Mouse (Mus musculus) limb, embryonic 11.5 days (tissue): ENCODE results near the gene Haghl. TPM values are rescaled to one million over a fixed set of nuclear protein-coding genes. Genes with fewer than 3 reads are reported as not detected.

Experiments
- ATAC-seq: fragments of 200-750 bp; cut with Nextera tagmentation; 2 replicates; pipeline ENCODE4 v1.8.0; 2017; ENCODE audit warnings: low read depth; ENCODE audit not compliant: insufficient number of reproducible peaks, low FRiP score, low TSS enrichment
- DNase-seq: peaks from one replicate; pipeline ENCODE4 v3.0.0-alpha.2; 2015; ENCODE audit warnings: low spot score
- H3K27ac ChIP-seq: fragments of 300-500 bp; sonication (generic); replicated peaks from 2 replicates; pipeline ENCODE4 v1.5.1; 2014; ENCODE audit warnings: low read depth, mild to moderate bottlenecking, low read length
- H3K27me3 ChIP-seq: fragments of 300-500 bp; sonication (generic); 2 replicates; pipeline ENCODE4 v1.6.1; 2014; ENCODE audit warnings: mild to moderate bottlenecking, low read length, mixed read lengths; ENCODE audit not compliant: control insufficient read depth, insufficient read depth
- H3K36me3 ChIP-seq: fragments of 300-500 bp; sonication (generic); 2 replicates; pipeline ENCODE4 v1.6.1; 2014; ENCODE audit warnings: mild to moderate bottlenecking, low read length, moderate library complexity, mixed read lengths; ENCODE audit not compliant: control insufficient read depth, insufficient read depth
- H3K4me1 ChIP-seq: fragments of 300-500 bp; sonication (generic); 2 replicates; pipeline ENCODE4 v1.6.1; 2014; ENCODE audit warnings: low read length, mixed read lengths; ENCODE audit not compliant: control insufficient read depth, insufficient read depth
- H3K4me2 ChIP-seq: fragments of 300-500 bp; sonication (generic); 2 replicates; pipeline ENCODE4 v1.6.1; 2014; ENCODE audit warnings: low read depth, mild to moderate bottlenecking, moderate library complexity; ENCODE audit not compliant: severe bottlenecking
- H3K4me3 ChIP-seq: fragments of 300-500 bp; sonication (generic); 2 replicates; pipeline ENCODE4 v1.5.1; 2014; ENCODE audit warnings: low read depth, low read length
- H3K9ac ChIP-seq: fragments of 300-500 bp; sonication (generic); 2 replicates; pipeline ENCODE4 v1.6.1; 2014; ENCODE audit warnings: mild to moderate bottlenecking, low read length
- H3K9me3 ChIP-seq: fragments of 300-500 bp; sonication (generic); 2 replicates; pipeline ENCODE4 v1.6.1; 2016; ENCODE audit warnings: low read length; ENCODE audit not compliant: control insufficient read depth
- WGBS: fragments of 180-500 bp; shearing (Covaris S2); extraction: QIAGEN DNeasy Blood & Tissue Kit; methylation state at CpG from one replicate; pipeline ENCODE4 v1.1.7; 2014; 5-methylcytosine and 5-hydroxymethylcytosine counted together
- polyA plus RNA-seq: library from polyadenylated mRNA; unstranded; fragments of >200 nt; fragmentation: Nextera tagmentation; extraction: Ambion mirVana; gene quantifications from 2 replicates; pipeline ENCODE4 v1.2.1, GENCODE M21; 2014

Haghl gene
- polyA plus RNA-seq, 1 experiment from 2014 or later: 68.0 TPM

DNA sequence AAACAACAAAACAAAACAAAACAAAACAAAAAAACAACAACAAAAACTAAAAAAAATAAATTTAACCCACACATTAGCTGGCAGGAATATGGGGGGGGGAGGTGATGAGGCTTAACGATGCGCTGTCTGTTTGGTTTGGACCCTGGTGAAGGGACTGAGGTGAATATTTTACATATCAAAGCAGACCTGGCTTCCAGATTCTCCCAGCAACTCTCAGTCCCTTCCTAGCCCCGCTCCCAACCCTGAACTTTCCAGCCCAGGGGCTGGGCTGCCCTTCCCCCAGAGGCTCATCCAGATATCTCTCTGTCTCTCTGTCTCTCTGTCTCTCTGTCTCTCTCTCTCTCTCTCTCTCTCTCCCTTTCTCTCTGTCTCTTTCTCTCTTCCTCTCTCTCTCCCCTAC, 22.9 kb downstream of the Haghl start:
- H3K36me3 ChIP-seq: no peaks in the 10 kb centered on the region
- H3K9me3 ChIP-seq: no peaks in the 10 kb centered on the region
- no peak overlapping the region for H3K4me3 ChIP-seq
- peaks cover 3% of the 10 kb centered on the region; the same call in 1 of the 2 replicates for H3K4me1 ChIP-seq
- H3K4me2 ChIP-seq: no peak overlapping the region
- 31% methylated on average over 3 of the region's 3 CpGs for WGBS
- ATAC-seq (no peak), DNase-seq (no peak)
- H3K27ac ChIP-seq: no peak overlapping the region
- H3K27me3 ChIP-seq: no peaks in the 10 kb centered on the region
- H3K9ac ChIP-seq: no peak overlapping the region

DNA sequence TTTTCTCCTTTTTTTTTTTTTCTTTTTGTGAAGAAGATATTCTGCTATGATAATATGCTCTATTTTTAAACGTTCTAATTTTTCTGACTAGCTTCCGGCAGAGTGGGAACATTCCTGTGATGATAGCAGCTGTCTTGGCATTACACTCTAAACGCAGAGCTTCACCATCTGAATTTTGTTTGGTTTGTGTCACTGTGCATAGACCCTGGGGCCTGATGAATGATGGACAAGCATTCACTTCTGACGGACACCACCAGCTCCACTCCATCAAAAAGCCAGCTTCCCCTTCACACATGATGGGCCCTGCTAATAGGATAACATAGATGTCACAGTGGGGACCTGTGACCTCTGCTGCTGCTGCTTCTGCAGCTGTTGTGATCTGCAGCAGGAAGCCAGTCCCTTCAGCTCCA, 23.9 kb downstream of the Haghl start:
- 67% methylated on average over 4 of the region's 4 CpGs for WGBS
- H3K36me3 ChIP-seq: no peaks in the 10 kb centered on the region
- no peaks in the 10 kb centered on the region for H3K27me3 ChIP-seq
- ATAC-seq (no peak), DNase-seq (no peak)
- no peaks in the 10 kb centered on the region for H3K9me3 ChIP-seq
- no peak overlapping the region for H3K9ac ChIP-seq
- H3K4me3 ChIP-seq: no peak overlapping the region
- H3K4me2 ChIP-seq: no peak overlapping the region
- no peak overlapping the region for H3K27ac ChIP-seq
- peaks cover 3% of the 10 kb centered on the region; the same call in 1 of the 2 replicates for H3K4me1 ChIP-seq

DNA sequence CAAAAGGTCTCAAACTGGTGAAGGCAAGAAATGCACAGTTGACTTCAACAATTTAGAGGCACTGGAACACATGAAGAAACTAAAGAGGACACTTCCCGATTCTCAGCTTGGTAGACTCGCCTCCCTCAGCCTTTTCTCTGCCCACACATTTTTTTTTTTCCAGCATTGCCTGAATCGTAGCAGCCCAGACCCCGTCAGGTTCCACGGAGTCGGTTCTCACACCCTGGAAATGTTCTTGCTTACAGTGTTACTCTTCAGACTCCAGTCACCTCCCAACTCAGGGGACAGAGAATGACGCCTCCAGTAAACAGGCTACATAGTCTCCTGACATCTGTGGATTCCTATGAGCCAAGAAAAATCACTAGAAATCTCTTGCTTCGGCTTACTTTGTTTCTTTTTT, 25.3 kb downstream of the Haghl start:
- Histone ChIP-seq H3K4me3 (no peak overlapping the region), H3K4me1 (peaks cover 4% of the 10 kb centered on the region; the same call in 1 of the 2 replicates), H3K9ac (no peak overlapping the region), H3K4me2 (no peak overlapping the region), H3K27me3 (no peaks in the 10 kb centered on the region), H3K27ac (no peak overlapping the region), H3K9me3 (no peaks in the 10 kb centered on the region), H3K36me3 (no peaks in the 10 kb centered on the region)
- DNase-seq: no peak
- WGBS: 79% methylated on average over 8 of the region's 8 CpGs
- ATAC-seq: no peak

DNA sequence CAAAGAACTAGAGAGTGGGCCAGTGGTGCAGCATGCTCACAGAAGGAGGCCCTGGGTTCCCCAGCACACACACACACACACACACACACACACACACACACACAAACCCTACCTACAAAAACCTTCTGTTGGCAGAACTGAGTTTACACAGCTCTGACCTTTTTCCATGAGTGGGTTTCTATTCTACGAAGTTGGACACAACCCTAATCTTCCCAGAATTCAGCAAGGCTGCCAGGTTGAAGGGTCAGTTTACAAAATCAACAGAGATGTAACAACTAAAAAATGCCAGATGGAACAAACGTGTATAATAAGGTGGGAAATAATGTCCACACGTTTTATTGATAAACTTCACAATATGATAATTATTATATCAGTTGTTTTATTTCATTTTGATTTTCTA, 27.8 kb downstream of the Haghl start:
- peaks cover 4% of the 10 kb centered on the region; the same call in 1 of the 2 replicates for H3K4me1 ChIP-seq
- DNase-seq (no peak), ATAC-seq (no peak)
- no peaks in the 10 kb centered on the region for H3K9me3 ChIP-seq
- H3K4me3 ChIP-seq: no peak overlapping the region
- 78% methylated on average over 3 of the region's 3 CpGs for WGBS
- H3K27me3 ChIP-seq: no peaks in the 10 kb centered on the region
- no peaks in the 10 kb centered on the region for H3K36me3 ChIP-seq
- no peak overlapping the region for H3K27ac ChIP-seq
- no peak overlapping the region for H3K9ac ChIP-seq
- no peak overlapping the region for H3K4me2 ChIP-seq

DNA sequence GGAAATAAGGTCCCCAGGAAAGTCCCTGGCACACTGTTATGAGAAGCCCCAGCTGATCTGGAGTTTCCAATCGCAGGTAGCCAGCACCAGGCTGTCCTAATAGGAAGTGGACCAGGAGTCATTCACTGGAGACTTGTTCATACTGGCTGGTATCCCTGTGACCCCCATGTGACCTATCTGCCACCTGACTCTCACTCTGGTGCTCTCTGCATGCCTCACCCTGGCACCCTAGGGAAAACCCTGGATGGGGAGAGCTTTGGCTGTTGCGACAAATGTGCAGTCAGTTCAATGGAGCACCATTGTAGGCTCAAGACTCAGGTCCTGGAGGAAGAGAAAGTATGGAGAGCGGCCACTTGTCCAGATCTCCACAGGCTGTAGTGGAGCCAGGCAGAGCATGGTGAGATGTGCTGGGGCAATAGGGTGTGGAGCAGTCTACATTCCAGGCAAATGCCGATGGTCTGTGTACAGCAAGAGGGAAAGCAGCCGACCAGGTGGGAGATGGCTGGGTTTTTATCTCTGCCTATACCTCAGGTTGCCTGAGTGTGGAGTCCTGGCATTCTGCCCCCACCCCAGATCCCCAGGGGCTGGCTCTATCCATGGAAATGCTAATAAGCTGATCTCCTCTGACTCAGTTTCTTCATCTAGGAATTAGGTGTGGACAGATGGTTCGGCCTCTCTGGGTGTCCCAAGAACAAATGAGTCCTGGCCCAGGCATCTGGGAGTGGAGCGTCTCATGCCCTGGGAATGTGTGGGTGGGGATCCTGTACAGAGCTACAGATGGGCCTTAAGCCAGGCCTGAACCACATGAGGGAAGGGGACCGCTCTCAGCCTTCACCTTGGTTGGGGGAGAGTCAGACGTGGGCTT, 28.9 kb downstream of the Haghl start:
- no peak overlapping the region; the same call in 1 of the 2 replicates for H3K9ac ChIP-seq
- H3K4me3 ChIP-seq: no peak overlapping the region
- H3K36me3 ChIP-seq: no peaks in the 10 kb centered on the region
- WGBS: 79% methylated on average over 9 of the region's 9 CpGs
- peaks cover 4% of the 10 kb centered on the region; the same call in 1 of the 2 replicates for H3K4me1 ChIP-seq
- H3K9me3 ChIP-seq: no peaks in the 10 kb centered on the region
- H3K27me3 ChIP-seq: no peaks in the 10 kb centered on the region
- DNase-seq: no peak
- H3K4me2 ChIP-seq: no peak overlapping the region
- ATAC-seq: no peak
- no peak overlapping the region for H3K27ac ChIP-seq

DNA sequence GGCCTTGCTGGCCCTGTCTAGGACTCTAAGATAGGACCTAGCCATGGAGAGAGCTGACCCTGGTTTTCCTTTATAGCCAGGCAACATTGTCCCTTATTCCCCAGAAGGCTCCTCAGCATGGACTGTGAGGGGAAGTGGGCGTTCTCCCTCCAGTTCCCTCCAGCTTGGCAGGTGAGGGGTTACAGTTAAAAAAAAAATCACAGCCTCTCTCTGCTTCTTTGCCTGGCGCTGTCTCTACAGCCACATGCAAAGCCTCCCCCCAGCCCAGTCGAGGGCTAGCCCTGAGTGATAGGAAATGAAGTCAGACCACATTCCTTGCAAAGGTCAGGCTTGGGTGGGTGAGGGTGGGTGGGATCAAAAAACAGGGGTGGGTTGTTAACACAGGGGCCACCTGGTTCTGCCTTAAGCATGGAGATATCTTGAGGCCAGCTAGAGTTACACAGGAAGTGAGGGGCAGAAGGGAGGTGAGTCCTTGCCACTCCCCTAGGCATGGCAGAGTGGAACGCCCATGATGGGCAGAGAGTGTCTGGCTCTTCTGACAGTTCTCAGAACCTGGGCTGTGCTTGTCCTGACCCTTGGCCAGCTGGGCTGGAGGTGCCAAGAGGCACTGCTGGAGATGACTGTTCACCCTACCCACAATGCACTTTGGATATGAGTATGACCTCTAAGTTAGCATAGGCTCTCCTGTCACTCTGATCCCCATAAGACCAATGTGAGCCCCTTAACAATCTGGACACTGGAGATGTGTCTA, 29.7 kb downstream of the Haghl start:
- no peaks in the 10 kb centered on the region for H3K36me3 ChIP-seq
- no peaks in the 10 kb centered on the region for H3K27me3 ChIP-seq
- no peak overlapping the region for H3K4me2 ChIP-seq
- peaks cover 4% of the 10 kb centered on the region; the same call in 1 of the 2 replicates for H3K4me1 ChIP-seq
- no peak overlapping the region for H3K4me3 ChIP-seq
- H3K9me3 ChIP-seq: no peaks in the 10 kb centered on the region
- WGBS: 44% methylated on average over 4 of the region's 4 CpGs
- no peak for DNase-seq
- ATAC-seq: no peak
- H3K27ac ChIP-seq: no peak overlapping the region
- H3K9ac ChIP-seq: no peak overlapping the region

DNA sequence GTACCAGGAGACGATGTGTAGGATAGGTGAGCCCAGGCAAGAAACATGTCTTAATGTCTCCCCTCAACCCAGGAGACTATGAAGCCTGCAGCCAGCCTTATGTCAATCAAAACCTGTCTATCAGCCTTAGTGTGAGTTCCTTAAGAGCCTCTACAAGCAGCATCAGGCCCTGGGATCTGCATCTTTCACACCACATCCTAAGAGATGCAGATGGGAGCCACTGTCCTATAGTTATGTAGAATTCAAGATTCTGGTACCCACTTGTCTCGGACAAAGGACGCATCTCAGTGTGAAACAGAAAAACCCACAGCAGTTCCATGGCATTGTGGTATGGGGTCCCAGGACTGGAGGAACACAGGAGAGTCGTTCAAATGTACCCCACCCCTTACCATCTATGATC, 30.4 kb downstream of the Haghl start:
- Histone ChIP-seq H3K4me2 (no peak overlapping the region), H3K36me3 (no peaks in the 10 kb centered on the region), H3K9ac (no peak overlapping the region), H3K4me3 (no peak overlapping the region), H3K27ac (no peak overlapping the region), H3K9me3 (no peaks in the 10 kb centered on the region), H3K27me3 (no peaks in the 10 kb centered on the region), H3K4me1 (peaks cover 4% of the 10 kb centered on the region; the same call in 1 of the 2 replicates)
- ATAC-seq (no peak), DNase-seq (no peak)
- WGBS: 75% methylated on average over 4 of the region's 4 CpGs

DNA sequence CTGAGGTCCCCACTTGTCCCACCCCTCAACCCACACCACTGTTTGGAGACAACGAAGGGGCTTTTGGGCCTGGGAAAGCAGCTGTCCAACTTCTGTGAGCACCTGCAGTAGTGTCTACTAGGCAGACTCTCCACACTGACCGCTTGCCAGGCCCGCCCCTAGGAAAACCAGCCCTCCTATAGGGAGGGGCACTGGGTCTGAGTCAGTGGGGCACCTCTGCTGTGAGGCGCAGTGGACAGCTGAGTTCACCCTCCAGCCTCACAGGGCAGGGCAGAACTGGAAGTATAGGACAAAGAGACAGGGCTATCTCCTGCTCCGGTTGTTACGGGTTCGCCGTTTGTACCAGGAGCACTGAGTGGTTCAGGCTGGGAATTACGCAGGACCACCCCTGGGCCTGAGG, 31.2 kb downstream of the Haghl start, which contains the start of gene Msln:
TSS of gene Msln (minus strand) at position 138 of the 400 bp plus-strand sequence.
- DNase-seq (no peak), ATAC-seq (no peak)
- Histone ChIP-seq H3K27ac (no peak within 1 kb of the TSS), H3K27me3 (no peaks in the 10 kb centered on the region), H3K4me2 (no peak within 1 kb of the TSS), H3K4me1 (peaks cover 4% of the 10 kb centered on the region; the same call in 1 of the 2 replicates), H3K4me3 (no peak within 1 kb of the TSS), H3K36me3 (no peaks in the 10 kb centered on the region), H3K9me3 (no peaks in the 10 kb centered on the region), H3K9ac (no peak within 1 kb of the TSS)
- WGBS: 84% methylated on average over 9 of the region's 9 CpGs
